Mouse (Mus musculus): Measurements from ENCODE around the gene Ppif. TPM values are rescaled to one million over a fixed set of nuclear protein-coding genes. Genes with fewer than 3 reads are reported as not detected.

The Ppif gene
- 10 to 100 TPM; 21.2 to 25.0 TPM for total RNA-seq (2021)

GRCm38 (mm10) chr14:25693888-25694568 is at the start of gene Ppif:
Ppif (plus strand) TSS chr14:25694154.
- intact Hi-C loops (cut with DNase I), result no loop called here

GRCm38 (mm10) chr14:25645717-25646116 is 48.2 kb upstream of the Ppif start:
- no peak for DNase-seq (ENCODE audit: low spot score in 2 of 2)
- intact Hi-C loops (cut with DNase I), result no loop called here

More at GRCm38 (mm10) chr14:25693888-25694568, at the start of gene Ppif:
- DNase-seq (ENCODE audit: low spot score in 2 of 2), result peak; percentile 95 to 96

- intact Hi-C loops (cut with DNase I), result no loop called here
Measured at GRCm38 (mm10) chr14:25646161-25646621, 47.8 kb upstream of the Ppif start.

GRCm38 (mm10) chr14:25651131-25651530 is 42.8 kb upstream of the Ppif start:
- intact Hi-C loops (cut with DNase I), result no loop called here
- DNase-seq (ENCODE audit: low spot score in 2 of 2), result no peak

More at GRCm38 (mm10) chr14:25646161-25646621, 47.8 kb upstream of the Ppif start:
- peak; percentile 60 to 63 for DNase-seq (ENCODE audit: low spot score in 2 of 2)

GRCm38 (mm10) chr14:25651905-25652304 is 42.0 kb upstream of the Ppif start:
- DNase-seq (ENCODE audit: low spot score in 2 of 2), result no peak
- intact Hi-C loops (cut with DNase I), result no loop called here

- DNase-seq (ENCODE audit: low spot score in 2 of 2), result peak; percentile 67 to 80
- intact Hi-C loops (cut with DNase I), result no loop called here
Measured at GRCm38 (mm10) chr14:25654401-25655197, 39.4 kb upstream of the Ppif start.

GRCm38 (mm10) chr14:25660661-25661060 is 33.3 kb upstream of the Ppif start:
- intact Hi-C loops (cut with DNase I), result loop anchor here (5.0 kb wide), 1 partner anchor 42 kb away; no protein-coding TSS in a partner anchor
- no peak for DNase-seq (ENCODE audit: low spot score in 2 of 2)

- no peak for DNase-seq (ENCODE audit: low spot score in 2 of 2)
- intact Hi-C loops (cut with DNase I), result loop anchor here (5.0 kb wide), 1 partner anchor 41 kb away; no protein-coding TSS in a partner anchor
Measured at GRCm38 (mm10) chr14:25661185-25661920, 32.6 kb upstream of the Ppif start.

GRCm38 (mm10) chr14:25663649-25664309 is 30.2 kb upstream of the Ppif start:
- DNase-seq (ENCODE audit: low spot score in 2 of 2), result no peak
- intact Hi-C loops (cut with DNase I), result loop anchor here (5.0 kb wide), 1 partner anchor 39 kb away; no protein-coding TSS in a partner anchor

- no peak for DNase-seq (ENCODE audit: low spot score in 2 of 2)
- intact Hi-C loops (cut with DNase I), result loop anchor here (5.0 kb wide), 1 partner anchor 38 kb away; no protein-coding TSS in a partner anchor
Measured at GRCm38 (mm10) chr14:25664310-25664695, 29.7 kb upstream of the Ppif start.

GRCm38 (mm10) chr14:25665314-25665970 is 28.5 kb upstream of the Ppif start:
- intact Hi-C loops (cut with DNase I), result no loop called here
- no peak for DNase-seq (ENCODE audit: low spot score in 2 of 2)

GRCm38 (mm10) chr14:25666668-25667376 is 27.1 kb upstream of the Ppif start:
- no peak for DNase-seq (ENCODE audit: low spot score in 2 of 2)
- intact Hi-C loops (cut with DNase I), result no loop called here

GRCm38 (mm10) chr14:25667587-25667986 is 26.4 kb upstream of the Ppif start:
- intact Hi-C loops (cut with DNase I), result no loop called here
- DNase-seq (ENCODE audit: low spot score in 2 of 2), result no peak

GRCm38 (mm10) chr14:25679625-25680024 is 14.3 kb upstream of the Ppif start:
- DNase-seq (ENCODE audit: low spot score in 2 of 2), result no peak
- intact Hi-C loops (cut with DNase I), result no loop called here

- intact Hi-C loops (cut with DNase I), result no loop called here
- DNase-seq (ENCODE audit: low spot score in 2 of 2), result no peak
Measured at GRCm38 (mm10) chr14:25682020-25682419, 11.9 kb upstream of the Ppif start.

- no peak for DNase-seq (ENCODE audit: low spot score in 2 of 2)
- intact Hi-C loops (cut with DNase I), result no loop called here
Measured at GRCm38 (mm10) chr14:25686216-25686945, 7.6 kb upstream of the Ppif start.

- DNase-seq (ENCODE audit: low spot score in 2 of 2), result no peak
- intact Hi-C loops (cut with DNase I), result no loop called here
Measured at GRCm38 (mm10) chr14:25686983-25687901, 6.7 kb upstream of the Ppif start.
